Mouse (Mus musculus) layer of hippocampus, postnatal 36 days (tissue): ENCODE measurements at regions not wholly inside any gene's neighbourhood (a gene's known extent, or its start where the extent isn't known, plus 50 kb on each side); places are given as distances from the start of the nearest gene placed in this dataset.
A peak's percentile ranks its signal among the peaks of the same experiment; 100 is the strongest.

Experiments used
- DNase-seq, 2 experiments: peaks; one replicate each; pipeline ENCODE4 v3.0.0; 2022

GRCm38 (mm10) chr11:54195954-54196353 lies 53.5 kb downstream of the Csf2 start:
- peak in 1 of 2 experiments; percentile 18 for DNase-seq

DNA sequence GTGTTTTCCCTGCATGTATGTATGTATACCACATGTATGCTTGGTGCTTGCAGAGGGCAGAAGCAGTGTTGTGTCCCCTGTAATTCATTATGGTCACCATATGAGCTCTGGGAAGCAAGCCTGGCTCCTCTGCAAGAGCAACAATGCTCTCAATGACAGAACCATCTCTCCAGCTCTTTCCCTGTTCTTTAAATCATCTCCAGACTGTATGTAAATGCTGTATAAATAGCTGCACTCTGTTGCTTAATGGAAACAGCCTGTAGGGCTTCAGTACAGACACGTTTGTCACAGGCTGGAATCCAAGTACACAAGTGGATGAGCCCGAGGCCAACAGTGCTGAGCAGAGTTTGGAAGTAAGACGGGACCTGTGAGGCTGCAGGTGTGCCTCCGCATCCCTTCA lies 54.7 kb downstream of the Csf2 start:
- DNase-seq, result no peak

DNA sequence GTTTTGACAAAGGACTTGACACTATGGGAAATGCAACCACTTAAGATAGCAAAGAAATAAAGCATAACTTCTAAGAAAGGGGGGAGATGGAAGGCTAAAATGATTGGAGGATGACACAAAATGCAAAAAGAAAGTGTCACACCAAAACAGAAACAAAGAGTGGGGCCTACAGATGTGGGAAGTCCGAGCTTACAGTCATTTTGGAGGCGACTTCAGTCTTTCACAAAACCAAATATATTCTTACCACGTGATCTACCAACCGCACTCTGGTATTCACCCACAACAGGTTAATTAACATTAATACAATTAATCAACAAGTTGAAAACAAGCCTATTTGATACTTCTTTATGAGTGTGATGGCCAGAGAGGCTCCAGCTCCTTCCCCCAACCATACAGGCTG lies 57.2 kb downstream of the Csf2 start:
- DNase-seq, result no peak

DNA sequence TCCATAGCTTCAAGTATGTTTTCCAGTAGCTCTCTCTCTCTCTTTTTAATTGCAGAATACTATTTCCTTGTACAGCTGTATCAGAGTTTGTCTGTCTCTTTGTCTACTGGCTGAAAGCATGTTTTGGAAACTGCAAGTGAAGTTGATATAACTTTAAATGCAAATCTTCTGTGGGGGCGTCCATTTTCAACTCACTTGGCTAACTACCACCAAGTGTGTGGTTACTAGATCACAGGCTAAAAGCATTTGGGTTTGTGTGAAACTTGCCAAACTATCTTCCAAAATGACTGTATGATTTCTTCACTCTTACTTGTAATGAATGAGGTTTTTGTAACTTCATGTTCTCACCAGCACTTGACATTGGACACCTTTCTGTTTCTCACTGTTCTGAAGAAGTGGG lies 61.6 kb downstream of the Csf2 start:
- DNase-seq, result no peak

GRCm38 (mm10) chr11:54187377-54187776 lies 62.1 kb downstream of the Csf2 start:
- DNase-seq, result no peak

GRCm38 (mm10) chr11:54185710-54186325 lies 63.6 kb downstream of the Csf2 start:
- no peak for DNase-seq

- DNase-seq, result no peak
Observed at GRCm38 (mm10) chr11:54181696-54182323, 67.7 kb downstream of the Csf2 start.
